Mouse (Mus musculus) olfactory bulb, adult 2 months (tissue): ENCODE data around the gene Frem3. TPM values are rescaled to one million over a fixed set of nuclear protein-coding genes. Genes with fewer than 3 reads are reported as not detected.
A peak's percentile ranks its signal among the peaks of the same experiment; 100 is the strongest.

Experiments used
- H3K27ac ChIP-seq: fragments of 200-500 bp; 2 replicates; pipeline ENCODE4 v1.5.1; 2012; ENCODE audit warnings: low read depth, low read length; ENCODE audit not compliant: insufficient read depth
- H3K4me1 ChIP-seq: fragments of 200-500 bp; 2 replicates; pipeline ENCODE4 v1.6.1; 2012; ENCODE audit warnings: low read length; ENCODE audit not compliant: control insufficient read depth, insufficient read depth
- H3K4me3 ChIP-seq: fragments of 200-500 bp; 2 replicates; pipeline ENCODE4 v1.5.1; 2012; ENCODE audit warnings: mild to moderate bottlenecking, low read depth, low read length, moderate library complexity; ENCODE audit not compliant: insufficient read depth
- CTCF ChIP-seq: fragments of 200-500 bp; IDR thresholded peaks from 2 replicates; pipeline ENCODE4 v1.5.1; 2012; ENCODE audit warnings: low read depth, mild to moderate bottlenecking, low read length, moderate library complexity; ENCODE audit not compliant: insufficient read depth
- POLR2A ChIP-seq: fragments of 200-500 bp; IDR thresholded peaks from 2 replicates; pipeline ENCODE4 v1.6.1; 2012; ENCODE audit warnings: mild to moderate bottlenecking, low read depth, low read length, moderate library complexity; ENCODE audit not compliant: insufficient read depth
- WGBS: fragments of 180-500 bp; shearing (Covaris S2); methylation state at CpG from one replicate; pipeline ENCODE4 v1.1.7; 2018; 5-methylcytosine and 5-hydroxymethylcytosine counted together
- polyA plus RNA-seq: library from polyadenylated mRNA; stranded (reverse); fragments of >200 nt; gene quantifications from 2 replicates; pipeline ENCODE4 v1.2.4, GENCODE M21; 2012; ENCODE audit warnings: low replicate concordance; ENCODE audit not compliant: missing spikeins, insufficient read depth, insufficient read length

Frem3 gene
- polyA plus RNA-seq, 1 experiment, result not detected

DNA sequence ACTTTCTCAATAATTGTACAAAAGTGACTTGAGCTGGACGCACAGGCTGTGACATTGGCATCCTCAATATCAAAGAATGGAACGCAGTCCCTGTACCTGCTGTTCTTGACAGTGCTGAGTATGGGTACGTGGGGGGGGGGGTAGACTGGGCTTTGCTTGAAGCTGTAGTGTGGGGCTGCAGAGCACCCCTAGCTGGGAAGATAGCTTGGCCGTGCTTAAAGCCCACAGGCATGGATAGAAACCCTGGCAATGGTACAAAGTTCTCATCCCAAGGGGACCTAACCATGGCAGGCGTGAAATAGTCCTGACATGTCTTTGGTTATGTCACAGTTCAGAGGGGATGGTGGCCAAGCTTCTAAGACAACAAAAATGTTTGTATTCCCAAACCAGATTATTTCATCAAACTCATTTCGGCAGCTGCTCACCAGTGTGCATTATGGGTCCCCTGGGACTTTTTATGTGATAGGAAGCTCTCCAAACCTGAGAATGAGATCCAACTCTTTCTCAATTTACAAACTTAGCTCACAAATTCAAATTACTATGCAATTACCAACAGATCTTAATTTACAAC, 10.2 kb upstream of the Frem3 start:
- Histone ChIP-seq H3K27ac (no peak overlapping the region), H3K4me1 (no peaks in the 10 kb centered on the region), H3K4me3 (no peak overlapping the region)
- 76% methylated on average over 6 of the region's 6 CpGs for WGBS
- TF ChIP-seq CTCF (no peak), POLR2A (no peak)

DNA sequence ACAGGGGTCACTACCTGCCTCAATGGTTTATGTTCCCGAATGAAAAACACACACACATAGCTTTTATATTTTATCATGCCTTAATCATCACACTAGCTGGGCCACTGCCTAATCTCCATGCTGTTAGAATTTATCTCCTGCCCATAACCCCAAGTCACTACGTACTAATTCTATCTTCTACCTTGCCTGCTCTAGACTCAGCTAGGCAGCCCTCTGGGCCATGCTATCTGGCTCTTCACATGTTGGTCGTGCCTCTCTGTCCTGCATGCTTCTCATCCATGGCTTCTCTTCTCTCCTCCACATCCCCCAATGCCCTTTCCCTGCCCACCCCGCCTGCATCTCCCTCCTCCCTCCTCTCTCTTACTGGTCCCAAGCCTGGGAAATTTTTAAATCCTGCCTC, 9.0 kb upstream of the Frem3 start:
- no peak overlapping the region for H3K4me3 ChIP-seq
- WGBS, result 76% methylated on average over 4 of the region's 4 CpGs
- no peaks in the 10 kb centered on the region for H3K4me1 ChIP-seq
- no peak overlapping the region for H3K27ac ChIP-seq
- TF ChIP-seq CTCF (no peak), POLR2A (no peak)

DNA sequence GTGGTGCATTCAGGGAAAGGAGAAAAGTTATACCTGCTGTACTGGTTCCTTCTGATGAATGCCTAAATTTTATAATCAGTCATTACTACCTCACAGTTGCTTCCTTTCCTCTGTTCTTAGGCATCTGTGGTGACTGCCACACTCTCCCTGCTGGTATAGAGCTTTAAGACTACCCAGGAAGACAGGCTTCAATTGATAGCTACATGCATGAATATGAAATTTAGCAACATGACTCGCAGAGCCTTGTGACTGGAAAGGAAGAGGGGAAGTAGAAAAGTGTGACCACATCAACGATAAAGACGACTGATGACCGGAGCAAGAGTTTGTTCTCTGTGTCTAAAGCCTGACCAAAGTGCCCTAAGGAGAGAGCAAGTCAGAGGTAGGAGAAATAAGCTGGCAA, 3.8 kb upstream of the Frem3 start:
- TF ChIP-seq POLR2A, result no peak
- TF ChIP-seq CTCF, result no peak
- Histone ChIP-seq H3K4me1 (peaks cover 11% of the 10 kb centered on the region), H3K4me3 (no peak overlapping the region), H3K27ac (no peak overlapping the region)
- WGBS, result 93% methylated on average over 4 of the region's 4 CpGs

DNA sequence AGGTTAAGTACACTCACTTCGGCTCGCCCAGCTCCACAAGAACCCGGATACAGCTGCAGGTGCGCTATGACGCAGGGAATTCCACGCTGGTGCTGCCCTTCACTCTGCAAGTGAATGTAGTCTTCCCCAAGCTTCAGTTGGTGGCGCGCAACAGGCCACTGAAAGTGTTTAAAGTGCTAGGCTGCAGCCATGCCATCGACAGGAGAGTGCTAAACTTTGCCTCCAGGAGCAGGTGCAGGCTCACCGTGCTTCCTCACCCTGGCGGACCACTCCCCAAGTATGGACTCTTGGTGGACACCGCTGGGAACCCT, 516 bp downstream of the Frem3 start:
- H3K4me1 ChIP-seq, result peaks cover 11% of the 10 kb centered on the region
- no peak for TF ChIP-seq POLR2A
- TF ChIP-seq CTCF, result no peak
- H3K4me3 ChIP-seq, result peak overlapping the region; percentile 15; the same call in 1 of the 2 replicates
- 2% methylated on average over 12 of the region's 12 CpGs for WGBS
- H3K27ac ChIP-seq, result no peak overlapping the region

DNA sequence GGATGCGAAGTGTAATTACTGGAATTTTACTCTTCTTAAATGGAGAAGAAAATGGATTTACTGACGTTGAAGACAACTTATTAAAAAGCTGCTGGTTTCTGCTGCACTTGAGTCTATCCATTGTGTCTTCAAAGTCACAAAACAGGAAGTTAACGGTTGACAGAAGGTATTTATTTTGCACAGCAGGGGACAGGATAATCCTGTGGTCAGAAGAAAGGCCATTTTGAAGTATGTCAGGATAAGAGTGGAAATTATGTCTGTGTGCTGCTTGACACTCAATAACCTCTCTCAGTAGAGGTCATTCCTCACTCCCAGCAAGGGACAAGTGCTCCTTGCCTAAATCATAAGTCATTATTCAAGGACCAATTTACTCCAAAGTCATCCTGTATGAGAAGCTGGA, 8.9 kb downstream of the Frem3 start:
- Histone ChIP-seq H3K27ac (no peak overlapping the region), H3K4me3 (no peak overlapping the region), H3K4me1 (no peaks in the 10 kb centered on the region)
- TF ChIP-seq POLR2A (no peak), CTCF (no peak)
- 23% methylated on average over 3 of the region's 3 CpGs for WGBS

DNA sequence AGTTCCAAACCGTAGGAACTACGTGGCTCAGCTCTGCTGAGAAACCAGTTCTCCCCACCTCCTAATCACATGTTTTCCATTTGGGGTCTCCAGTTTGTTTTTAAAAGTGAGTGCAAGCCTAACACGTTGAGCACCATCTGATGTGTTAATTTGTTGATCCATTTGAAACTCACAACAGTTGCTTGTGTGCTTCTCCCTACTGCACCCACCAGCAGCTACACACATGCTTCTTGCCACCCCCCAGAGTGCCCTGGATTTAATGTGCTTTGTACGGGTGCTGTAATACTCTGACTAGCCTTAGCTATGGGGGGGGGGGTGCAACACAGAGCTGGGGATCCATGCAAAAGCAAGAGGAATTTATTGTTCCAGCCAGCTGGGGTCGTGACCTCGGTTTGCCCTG, 36.5 kb downstream of the Frem3 start:
- H3K27ac ChIP-seq, result no peak overlapping the region
- no peaks in the 10 kb centered on the region for H3K4me1 ChIP-seq
- H3K4me3 ChIP-seq, result no peak overlapping the region
- TF ChIP-seq CTCF (no peak), POLR2A (no peak)
- WGBS, result 62% methylated on average over 6 of the region's 6 CpGs

DNA sequence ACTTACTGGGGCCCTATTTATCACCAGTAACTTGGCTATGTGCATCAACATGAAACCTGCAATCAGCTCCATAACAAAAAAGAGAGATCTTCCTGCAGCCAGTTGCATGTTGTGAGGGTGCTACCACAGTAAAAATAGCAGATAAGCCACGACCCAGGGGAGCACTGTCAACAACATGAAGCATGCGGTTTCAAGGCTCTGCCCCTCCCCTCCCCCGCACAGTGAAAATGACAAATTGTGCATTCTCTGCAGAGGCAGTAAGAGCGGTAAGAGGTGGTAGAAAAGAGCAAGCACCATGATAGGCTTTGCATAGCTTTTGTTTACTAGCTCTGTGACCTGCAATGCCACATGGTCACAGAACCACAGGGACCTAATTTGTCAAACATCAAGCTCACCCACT, 46.8 kb downstream of the Frem3 start:
- TF ChIP-seq POLR2A (no peak), CTCF (no peak)
- peaks cover 2% of the 10 kb centered on the region; the same call in 1 of the 2 replicates for H3K4me1 ChIP-seq
- H3K4me3 ChIP-seq, result no peak overlapping the region
- no peak overlapping the region for H3K27ac ChIP-seq
- WGBS, result 33% methylated on average over 4 of the region's 4 CpGs

DNA sequence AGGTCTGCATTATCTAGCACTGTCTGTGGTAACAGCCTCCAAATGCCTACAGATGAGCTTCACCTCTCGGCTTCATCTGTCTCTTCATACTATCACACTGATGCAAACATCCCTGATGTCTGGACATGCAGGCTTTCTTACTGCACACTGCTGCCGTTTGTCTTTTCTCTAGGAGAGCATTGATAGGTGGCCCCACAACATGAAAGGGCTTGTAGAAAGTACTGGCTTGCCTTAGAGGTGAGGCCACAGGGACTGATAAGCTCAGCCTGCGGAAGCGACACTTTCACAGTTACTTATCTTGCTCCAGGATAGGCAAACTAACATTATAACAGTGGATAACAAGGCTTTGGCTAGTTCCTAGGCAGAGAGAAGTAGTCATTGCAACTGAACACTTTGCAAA, 50.2 kb downstream of the Frem3 start:
- WGBS, result 87% methylated on average over 4 of the region's 4 CpGs
- H3K4me1 ChIP-seq, result peaks cover 2% of the 10 kb centered on the region; the same call in 1 of the 2 replicates
- no peak overlapping the region for H3K27ac ChIP-seq
- H3K4me3 ChIP-seq, result no peak overlapping the region
- no peak for TF ChIP-seq CTCF
- TF ChIP-seq POLR2A, result no peak

DNA sequence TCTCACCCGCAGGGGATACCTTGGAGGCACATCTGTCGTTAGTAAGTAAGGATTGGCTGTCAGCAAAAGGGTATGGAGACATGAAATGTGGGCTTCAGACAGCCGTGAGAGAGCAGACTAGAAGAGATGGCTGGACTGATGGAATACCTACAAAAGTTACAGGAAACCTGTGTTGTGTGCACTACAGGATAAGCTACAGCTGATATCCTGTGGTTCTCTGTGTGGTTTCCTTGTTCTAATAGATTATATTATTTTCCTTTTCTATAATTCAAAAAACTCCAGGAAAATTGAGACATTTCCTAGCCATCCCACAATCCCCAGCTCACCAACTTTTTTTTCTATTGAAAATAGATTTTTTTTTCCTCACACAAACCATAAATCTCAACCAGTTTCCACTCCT, 52.6 kb downstream of the Frem3 start:
- TF ChIP-seq POLR2A (no peak), CTCF (no peak)
- Histone ChIP-seq H3K4me3 (no peak overlapping the region), H3K4me1 (no peaks in the 10 kb centered on the region), H3K27ac (no peak overlapping the region)
- WGBS, result 76% methylated on average over 3 of the region's 3 CpGs
